ENCODE assay signal across 8 mouse cellular contexts in the genomic region with DNA sequence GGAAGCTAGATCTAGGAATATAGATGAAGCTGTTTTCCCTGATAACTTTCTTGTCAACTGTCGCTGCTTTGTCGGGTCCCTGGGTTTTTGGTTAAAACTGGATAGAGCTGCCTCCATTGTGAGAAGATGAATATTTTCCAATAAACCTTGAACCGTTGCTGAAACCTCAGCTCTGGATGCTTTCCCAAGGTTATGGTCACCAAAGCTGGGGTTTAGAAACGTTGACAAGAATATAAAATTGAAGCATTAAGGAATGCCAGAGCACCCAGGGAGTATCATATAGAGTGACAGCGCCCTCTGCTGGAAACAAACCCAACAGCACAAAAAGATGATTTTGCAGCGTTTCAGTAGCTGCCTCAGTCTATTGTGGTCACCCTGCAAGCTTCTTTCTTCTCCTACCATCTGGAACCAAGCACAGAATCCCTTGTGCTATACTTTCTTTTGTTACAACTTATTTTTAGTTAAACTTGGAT.
DNase-seq lines count a peak whose midpoint lies in the region; TF ChIP-seq lines count a peak whose summit lies in the region.

No protein-coding gene starts in this region.

- no peak for DNase-seq in lung, adult 2 months
- DNase-seq in lung, postnatal 25 days (ENCODE audit: low spot score) = no peak
- peak; percentile 52 to 67 for DNase-seq in cerebellum, adult 18-20 months
- peak; percentile 48 to 56 for DNase-seq in frontal cortex, postnatal 25 days (ENCODE audit: low spot score in 2 of 2)
- peak; percentile 10 to 40 for DNase-seq in kidney, postnatal 36 days
- peak; percentile 32 for DNase-seq in lung, postnatal 10 days
- peak; percentile 80 for DNase-seq in right cerebral cortex, postnatal 4 days
- no peak for DNase-seq in thymus, postnatal 0 days (ENCODE audit: low spot score)

- H3K4me3 ChIP-seq in lung, adult 2 months (replicated peaks; ENCODE audit: extremely low read depth, low read depth, low read length) = no peak overlapping the region

- no peaks in the 10 kb centered on the region for H3K4me1 ChIP-seq in lung, adult 2 months (ENCODE audit: control insufficient read depth, insufficient read depth, low read length)

- no peak for TF ChIP-seq POLR2A in lung, adult 2 months (IDR thresholded peaks at IDR 0.05; ENCODE audit: borderline replicate concordance, extremely low read depth, low read depth, low read length)

- 0 out of 2 replicates have a peak, but pooled peaks have one; percentile 7 for TF ChIP-seq CTCF in lung, adult 2 months (IDR thresholded peaks at IDR 0.05; ENCODE audit: insufficient read depth, low read length)

- WGBS in lung, adult 2 months = 31% methylated on average over 6 of the region's 6 CpGs

Comparison
In these comparisons a context has a peak if more than half of its experiments do, and no peak if none do; other contexts are left out.
1. DNase-seq: peak in cerebellum, adult 18-20 months (2 of 2), frontal cortex, postnatal 25 days (2 of 2), kidney, postnatal 36 days (2 of 2), lung, postnatal 10 days (single experiment) and right cerebral cortex, postnatal 4 days (single experiment); none in lung, adult 2 months (single experiment), lung, postnatal 25 days (single experiment) and thymus, postnatal 0 days (single experiment).